Mouse (Mus musculus): ENCODE data around the gene Vmn1r160. TPM values are rescaled to one million over a fixed set of nuclear protein-coding genes. Genes with fewer than 3 reads are reported as not detected.
"Not testable (repeated sequence)": the region's sequence is repeated elsewhere in the genome, so short reads cannot be mapped to it uniquely, and the experiment has no call there.

Gene Vmn1r160
- not detected for total RNA-seq (2022)

DNA sequence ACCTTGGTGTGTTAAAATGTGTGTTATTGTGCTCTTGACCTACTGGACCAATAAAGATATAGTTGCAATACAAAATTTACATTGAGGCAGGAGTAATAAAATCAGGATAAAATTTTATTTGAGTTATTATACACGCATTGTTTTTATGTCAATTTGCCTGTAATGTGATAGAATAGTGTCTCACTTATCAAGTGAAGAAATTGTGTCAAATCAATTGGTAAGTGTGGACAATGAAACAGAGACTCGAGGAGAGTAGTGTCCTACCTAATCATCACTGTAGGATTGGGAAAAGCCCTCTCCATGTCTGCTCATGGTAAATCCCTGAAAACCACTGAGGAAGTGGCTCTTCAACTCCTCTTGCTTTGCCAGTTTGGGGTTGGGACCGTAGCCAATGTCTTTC lies at the start of gene Vmn1r160:
Gene Vmn1r160 (plus strand): TSS at position 301 of the 400 bp plus-strand sequence.
- not testable (repeated sequence) for DNase-seq (ENCODE audit: low spot score in 2 of 2)

DNA sequence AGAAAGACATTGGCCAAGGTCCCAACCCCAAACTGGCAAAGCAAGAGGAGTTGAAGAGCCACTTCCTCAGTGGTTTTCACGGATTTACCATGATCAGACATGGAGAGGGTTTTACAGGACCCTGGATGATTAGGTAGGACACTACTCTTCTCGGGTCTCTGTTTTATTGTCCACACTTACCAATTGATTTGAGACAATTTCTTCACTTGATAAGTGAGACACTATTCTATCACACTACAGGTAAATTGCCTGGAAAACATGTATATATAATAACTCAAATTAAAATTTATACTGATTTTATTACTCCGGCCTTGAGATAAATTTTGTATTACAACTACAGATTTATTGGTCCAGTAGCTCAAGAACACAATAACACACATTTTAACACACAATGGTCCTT lies 27.5 kb upstream of the Vmn1r160 start, which contains the start of gene Vmn1r159:
Gene Vmn1r159 (minus strand): TSS at position 101 of the 400 bp plus-strand sequence.
- not testable (repeated sequence) for DNase-seq (ENCODE audit: low spot score in 2 of 2)

Other genes with a start within 250 kb of the Vmn1r160 start
- not detected for gene Vmn1r155, start 213.2 kb upstream of the Vmn1r160 start, total RNA-seq (2022)
- gene Gm8693, start 178.9 kb upstream of the Vmn1r160 start, total RNA-seq (2022): not detected
- gene Gm4567, start 151.5 kb upstream of the Vmn1r160 start, total RNA-seq (2022): not detected
- gene Vmn1r157, start 109.5 kb upstream of the Vmn1r160 start, total RNA-seq (2022): not detected
- not detected for gene Vmn1r158, start 80.4 kb upstream of the Vmn1r160 start, total RNA-seq (2022)
- gene Vmn1r159, start 27.6 kb upstream of the Vmn1r160 start, total RNA-seq (2022): not detected
- not detected for gene Gm4214, start 113.4 kb downstream of the Vmn1r160 start, total RNA-seq (2022)
- not detected for gene Gm4216, start 148.7 kb downstream of the Vmn1r160 start, total RNA-seq (2022)
- gene Vmn1r163, start 184.3 kb downstream of the Vmn1r160 start, total RNA-seq (2022): not detected
- gene Gm8720, start 196.2 kb downstream of the Vmn1r160 start, total RNA-seq (2022): not detected

Measured in gastrocnemius, adult 8-10 months (tissue).